Mouse (Mus musculus): ENCODE measurements around the gene Immp2l. TPM values are rescaled to one million over a fixed set of nuclear protein-coding genes. Genes with fewer than 3 reads are reported as not detected.

The Immp2l gene
- polyA plus RNA-seq, 1 experiment from 2014 or later = 20.5 TPM

DNA sequence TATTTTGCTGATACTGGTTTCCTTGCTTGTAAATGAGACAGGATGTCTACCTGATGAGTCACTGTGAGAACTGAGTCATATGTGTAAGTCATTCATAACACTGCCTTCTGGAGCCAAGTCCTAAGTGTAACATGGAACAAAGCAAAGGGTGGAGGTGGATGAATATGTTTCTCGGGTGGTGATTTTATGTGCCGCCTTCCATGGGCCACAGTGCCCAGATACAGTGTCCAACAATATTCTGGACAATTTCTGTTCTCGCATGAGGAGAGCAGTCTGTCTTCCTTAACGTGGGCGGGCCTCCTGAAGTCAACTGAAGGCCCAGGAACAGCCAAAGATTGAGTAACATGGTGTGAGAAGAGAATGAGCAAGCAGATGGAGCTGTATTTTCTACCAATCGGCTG lies 926.0 kb downstream of the Immp2l start:
- Histone ChIP-seq H3K36me3 (ENCODE audit: control insufficient read depth, insufficient read depth, low read length) (no peaks in the 10 kb centered on the region), H3K4me2 (ENCODE audit: low read length) (no peak overlapping the region), H3K27ac (ENCODE audit: low read depth) (no peak overlapping the region), H3K27me3 (replicated peaks; ENCODE audit: control insufficient read depth, insufficient read depth, low read length) (no peaks in the 10 kb centered on the region), H3K9ac (ENCODE audit: low read length) (no peak overlapping the region), H3K4me1 (replicated peaks; ENCODE audit: control insufficient read depth, insufficient read depth, low read length) (no peaks in the 10 kb centered on the region), H3K9me3 (ENCODE audit: control insufficient read depth, low read length) (no peaks in the 10 kb centered on the region), H3K4me3 (ENCODE audit: low read depth, low read length) (no peak overlapping the region)
- 90% methylated on average over 6 of the region's 6 CpGs for WGBS
- no peak for ATAC-seq (replicated peaks; ENCODE audit: low FRiP score, low TSS enrichment, low read depth)
- no peak for DNase-seq (ENCODE audit: low spot score)

DNA sequence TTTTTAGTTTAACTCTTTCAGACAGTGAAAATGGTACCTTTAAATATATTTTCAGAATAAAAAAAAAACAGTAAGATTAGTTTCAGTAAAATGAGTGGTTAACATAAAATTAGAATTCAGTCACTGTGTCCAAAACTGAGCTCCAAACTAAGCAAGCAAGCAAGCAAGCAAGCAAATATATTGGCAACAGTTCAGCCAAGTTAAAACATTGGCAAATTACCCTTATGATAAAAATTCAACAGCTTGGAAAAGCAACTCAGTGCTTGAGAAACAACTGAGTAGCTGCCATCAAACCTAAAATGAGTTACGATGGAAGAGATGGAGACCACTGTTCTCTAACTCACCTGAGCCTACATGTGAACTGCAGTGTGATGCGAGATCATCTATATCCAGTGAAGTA lies 926.8 kb downstream of the Immp2l start:
- 92% methylated on average over 2 of the region's 2 CpGs for WGBS
- Histone ChIP-seq H3K27ac (ENCODE audit: low read depth) (no peak overlapping the region), H3K9ac (ENCODE audit: low read length) (no peak overlapping the region), H3K4me1 (replicated peaks; ENCODE audit: control insufficient read depth, insufficient read depth, low read length) (no peaks in the 10 kb centered on the region), H3K9me3 (ENCODE audit: control insufficient read depth, low read length) (no peaks in the 10 kb centered on the region), H3K4me3 (ENCODE audit: low read depth, low read length) (no peak overlapping the region), H3K27me3 (replicated peaks; ENCODE audit: control insufficient read depth, insufficient read depth, low read length) (no peaks in the 10 kb centered on the region), H3K36me3 (ENCODE audit: control insufficient read depth, insufficient read depth, low read length) (no peaks in the 10 kb centered on the region), H3K4me2 (ENCODE audit: low read length) (no peak overlapping the region)
- ATAC-seq (replicated peaks; ENCODE audit: low FRiP score, low TSS enrichment, low read depth) (no peak), DNase-seq (ENCODE audit: low spot score) (no peak)

DNA sequence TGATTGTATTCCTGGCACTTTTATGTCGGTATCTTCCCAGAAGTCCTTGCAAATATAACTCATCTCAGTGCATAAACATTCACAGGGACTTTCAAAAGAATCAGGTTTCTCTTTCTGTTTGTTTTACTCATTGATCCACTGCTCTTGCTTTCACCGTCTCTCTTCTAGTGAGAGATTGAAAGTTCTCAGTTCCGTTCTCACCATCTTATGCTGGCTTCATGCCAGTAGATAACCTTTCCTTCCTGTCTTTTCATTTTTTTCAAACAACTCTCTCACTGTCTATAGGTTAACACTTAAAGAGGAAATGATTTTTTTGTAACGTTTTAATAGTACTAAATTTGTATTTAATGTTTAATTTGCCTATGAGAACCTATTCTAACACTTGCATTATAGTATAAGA lies 937.1 kb downstream of the Immp2l start:
- Histone ChIP-seq H3K27me3 (replicated peaks; ENCODE audit: control insufficient read depth, insufficient read depth, low read length) (no peaks in the 10 kb centered on the region), H3K36me3 (ENCODE audit: control insufficient read depth, insufficient read depth, low read length) (no peaks in the 10 kb centered on the region), H3K9me3 (ENCODE audit: control insufficient read depth, low read length) (no peaks in the 10 kb centered on the region), H3K4me1 (replicated peaks; ENCODE audit: control insufficient read depth, insufficient read depth, low read length) (no peaks in the 10 kb centered on the region), H3K9ac (ENCODE audit: low read length) (no peak overlapping the region), H3K4me2 (ENCODE audit: low read length) (no peak overlapping the region), H3K4me3 (ENCODE audit: low read depth, low read length) (no peak overlapping the region), H3K27ac (ENCODE audit: low read depth) (no peak overlapping the region)
- ATAC-seq (replicated peaks; ENCODE audit: low FRiP score, low TSS enrichment, low read depth) = no peak
- WGBS = 32% methylated on average over 4 of the region's 4 CpGs
- DNase-seq (ENCODE audit: low spot score) = no peak

DNA sequence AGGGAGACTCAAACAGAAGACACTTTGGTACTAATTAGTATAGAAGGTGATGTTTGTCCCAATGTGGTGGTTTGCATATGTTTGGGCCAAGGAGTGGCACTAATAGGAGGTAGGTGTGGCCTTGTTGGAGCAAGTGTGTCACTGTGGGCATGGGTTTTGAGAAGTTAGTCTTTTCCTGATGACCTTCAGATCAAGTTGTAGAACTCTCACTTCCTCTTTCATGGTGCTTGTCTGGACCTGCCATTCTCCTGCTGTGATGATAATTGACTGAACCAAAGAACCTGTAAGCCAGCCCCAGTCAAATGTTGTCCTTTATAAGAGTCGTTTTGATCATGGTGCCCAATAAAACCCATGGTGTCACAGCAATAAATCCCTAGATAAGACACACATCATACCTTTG lies 967.5 kb downstream of the Immp2l start:
- H3K27ac ChIP-seq (ENCODE audit: low read depth) = no peak overlapping the region
- H3K9me3 ChIP-seq (ENCODE audit: control insufficient read depth, low read length) = no peaks in the 10 kb centered on the region
- 85% methylated on average over 1 of the region's 1 CpGs for WGBS
- no peaks in the 10 kb centered on the region for H3K4me1 ChIP-seq (replicated peaks; ENCODE audit: control insufficient read depth, insufficient read depth, low read length)
- no peak for ATAC-seq (replicated peaks; ENCODE audit: low FRiP score, low TSS enrichment, low read depth)
- no peak for DNase-seq (ENCODE audit: low spot score)
- H3K36me3 ChIP-seq (ENCODE audit: control insufficient read depth, insufficient read depth, low read length) = no peaks in the 10 kb centered on the region
- H3K4me2 ChIP-seq (ENCODE audit: low read length) = no peak overlapping the region
- H3K4me3 ChIP-seq (ENCODE audit: low read depth, low read length) = no peak overlapping the region
- no peak overlapping the region for H3K9ac ChIP-seq (ENCODE audit: low read length)
- no peaks in the 10 kb centered on the region for H3K27me3 ChIP-seq (replicated peaks; ENCODE audit: control insufficient read depth, insufficient read depth, low read length)

Measured in intestine, embryonic 14.5 days (tissue).